Mouse (Mus musculus): ENCODE results near the gene Bcl2l13.

GRCm38 (mm10) chr6:120792947-120793346 is 43.1 kb upstream of the Bcl2l13 start:
- TF ChIP-seq POLR2A (IDR thresholded peaks at IDR 0.05; ENCODE audit: low read depth, low read length) (no peak), CTCF (IDR thresholded peaks at IDR 0.05; ENCODE audit: borderline replicate concordance, insufficient read depth, low read length) (no peak)
